Mouse (Mus musculus) limb, embryonic 12.5 days (tissue): ENCODE results near the gene Ccdc106. TPM values are rescaled to one million over a fixed set of nuclear protein-coding genes. Genes with fewer than 3 reads are reported as not detected.

Experiments
- ATAC-seq: fragments of 200-750 bp; cut with Nextera tagmentation; 2 replicates; pipeline ENCODE4 v1.8.0; 2017; ENCODE audit warnings: low read depth, moderate TSS enrichment; ENCODE audit not compliant: insufficient number of reproducible peaks, insufficient read depth, low FRiP score, low TSS enrichment
- H3K27ac ChIP-seq: fragments of 300-500 bp; sonication (generic); 2 replicates; pipeline ENCODE4 v1.5.1; 2016; ENCODE audit warnings: mild to moderate bottlenecking, moderate library complexity
- H3K27me3 ChIP-seq: fragments of 300-500 bp; sonication (generic); 2 replicates; pipeline ENCODE4 v1.6.1; 2016; ENCODE audit warnings: mild to moderate bottlenecking, moderate library complexity
- H3K36me3 ChIP-seq: fragments of 300-500 bp; sonication (generic); 2 replicates; pipeline ENCODE4 v1.6.1; 2016; ENCODE audit warnings: mild to moderate bottlenecking, moderate library complexity
- H3K4me1 ChIP-seq: fragments of 300-500 bp; sonication (generic); replicated peaks from 2 replicates; pipeline ENCODE4 v1.6.1; 2016
- H3K4me2 ChIP-seq: fragments of 300-500 bp; sonication (generic); 2 replicates; pipeline ENCODE4 v1.6.1; 2016; ENCODE audit warnings: mild to moderate bottlenecking, moderate library complexity
- H3K4me3 ChIP-seq: fragments of 300-500 bp; sonication (generic); replicated peaks from 2 replicates; pipeline ENCODE4 v1.5.1; 2016; ENCODE audit warnings: mild to moderate bottlenecking
- H3K9ac ChIP-seq: fragments of 300-500 bp; sonication (generic); replicated peaks from 2 replicates; pipeline ENCODE4 v1.6.1; 2016; ENCODE audit warnings: mild to moderate bottlenecking, moderate library complexity
- H3K9me3 ChIP-seq: fragments of 300-500 bp; sonication (generic); 2 replicates; pipeline ENCODE4 v1.6.1; 2016; ENCODE audit warnings: mild to moderate bottlenecking, moderate library complexity
- WGBS: fragments of 180-500 bp; shearing (Covaris S2); methylation state at CpG from one replicate; pipeline ENCODE4 v1.1.7; 2016; 5-methylcytosine and 5-hydroxymethylcytosine counted together
- polyA plus RNA-seq: library from polyadenylated mRNA; unstranded; fragments of >200 nt; fragmentation: Nextera tagmentation; extraction: Ambion mirVana; gene quantifications from 2 replicates; pipeline ENCODE4 v1.2.1, GENCODE M21; 2016

Ccdc106 gene
- polyA plus RNA-seq, 1 experiment from 2014 or later = 27.5 TPM

GRCm38 (mm10) chr7:5102564-5102963 lies 82.2 kb downstream of the Ccdc106 start:
- Histone ChIP-seq H3K36me3 (peaks cover 18% of the 10 kb centered on the region), H3K4me1 (no peaks in the 10 kb centered on the region), H3K27me3 (no peaks in the 10 kb centered on the region), H3K9ac (no peak overlapping the region), H3K4me2 (no peak overlapping the region), H3K27ac (no peak overlapping the region), H3K4me3 (no peak overlapping the region), H3K9me3 (no peaks in the 10 kb centered on the region)
- no peak for ATAC-seq
- 84% methylated on average over 2 of the region's 2 CpGs for WGBS

- no peaks in the 10 kb centered on the region for H3K36me3 ChIP-seq
- no peak overlapping the region for H3K27ac ChIP-seq
- 75% methylated on average over 4 of the region's 4 CpGs for WGBS
- no peak for ATAC-seq
- no peaks in the 10 kb centered on the region for H3K4me1 ChIP-seq
- H3K9ac ChIP-seq = no peak overlapping the region
- H3K27me3 ChIP-seq = no peaks in the 10 kb centered on the region
- 0 out of 2 replicates have a peak, but pooled peaks cover 3% of the 10 kb centered on the region for H3K9me3 ChIP-seq
- no peak overlapping the region for H3K4me2 ChIP-seq
- no peak overlapping the region for H3K4me3 ChIP-seq
Measured at GRCm38 (mm10) chr7:5108272-5108671, 87.9 kb downstream of the Ccdc106 start.

- no peaks in the 10 kb centered on the region for H3K27me3 ChIP-seq
- H3K36me3 ChIP-seq = no peaks in the 10 kb centered on the region
- no peaks in the 10 kb centered on the region for H3K4me1 ChIP-seq
- no peak overlapping the region for H3K9ac ChIP-seq
- WGBS = 90% methylated on average over 8 of the region's 8 CpGs
- H3K4me2 ChIP-seq = no peak overlapping the region
- ATAC-seq = no peak
- no peak overlapping the region for H3K27ac ChIP-seq
- H3K9me3 ChIP-seq = 0 out of 2 replicates have a peak, but pooled peaks cover 3% of the 10 kb centered on the region
- no peak overlapping the region for H3K4me3 ChIP-seq
Measured at GRCm38 (mm10) chr7:5109301-5109700, 88.9 kb downstream of the Ccdc106 start.

Other genes starting within 250 kb of the Ccdc106 start
- not detected in 2 replicates for gene Fam71e2, start 249.3 kb upstream of the Ccdc106 start, polyA plus RNA-seq
- gene Il11, start 237.7 kb upstream of the Ccdc106 start, polyA plus RNA-seq = not detected in 2 replicates
- gene Tmem190, start 237.6 kb upstream of the Ccdc106 start, polyA plus RNA-seq = 0.54 TPM in 1 of 2 replicates, not detected in the other
- gene Tmem238, start 230.9 kb upstream of the Ccdc106 start, polyA plus RNA-seq = 6.5 and 6.8 TPM in 2 replicates
- 396 and 399 TPM in 2 replicates for gene Rpl28, start 227.7 kb upstream of the Ccdc106 start, polyA plus RNA-seq
- 437 and 457 TPM in 2 replicates for gene Ube2s, start 208.0 kb upstream of the Ccdc106 start, polyA plus RNA-seq
- 0.12 and 0.21 TPM in 2 replicates for gene Shisa7, start 175.9 kb upstream of the Ccdc106 start, polyA plus RNA-seq
- 4.2 and 5.2 TPM in 2 replicates for gene Isoc2b, start 150.3 kb upstream of the Ccdc106 start, polyA plus RNA-seq
- gene Isoc2a, start 143.4 kb upstream of the Ccdc106 start, polyA plus RNA-seq = 0.97 and 1.3 TPM in 2 replicates
- not detected in 2 replicates for gene Gm36210, start 114.0 kb upstream of the Ccdc106 start, polyA plus RNA-seq
- gene Zfp628, start 105.3 kb upstream of the Ccdc106 start, polyA plus RNA-seq = 3.6 and 4.2 TPM in 2 replicates
- 3.1 and 4.4 TPM in 2 replicates for gene Nat14, start 98.5 kb upstream of the Ccdc106 start, polyA plus RNA-seq
- 2.5 and 3.1 TPM in 2 replicates for gene Ssc5d, start 94.8 kb upstream of the Ccdc106 start, polyA plus RNA-seq
- 0.29 and 0.51 TPM in 2 replicates for gene Sbk2, start 56.1 kb upstream of the Ccdc106 start, polyA plus RNA-seq
- gene Sbk3, start 49.4 kb upstream of the Ccdc106 start, polyA plus RNA-seq = not detected in 2 replicates
- gene Zfp579, start 24.4 kb upstream of the Ccdc106 start, polyA plus RNA-seq = 34.0 and 39.9 TPM in 2 replicates
- gene Zfp524, start 6.1 kb upstream of the Ccdc106 start, polyA plus RNA-seq = 7.1 and 7.8 TPM in 2 replicates
- 57.9 and 58.9 TPM in 2 replicates for gene Fiz1, start 5.9 kb upstream of the Ccdc106 start, polyA plus RNA-seq
- gene Gm44973, start 5.1 kb upstream of the Ccdc106 start, polyA plus RNA-seq = 1.2 TPM in 1 of 2 replicates, not detected in the other
- 7.0 and 8.1 TPM in 2 replicates for gene Zfp865, start 177 bp upstream of the Ccdc106 start, polyA plus RNA-seq
- not detected in 2 replicates for gene 4632433K11Rik, start 13.6 kb downstream of the Ccdc106 start, polyA plus RNA-seq
- 4.7 and 5.2 TPM in 2 replicates for gene Zfp784, start 17.9 kb downstream of the Ccdc106 start, polyA plus RNA-seq
- gene Zfp580, start 31.0 kb downstream of the Ccdc106 start, polyA plus RNA-seq = 29.3 and 39.6 TPM in 2 replicates
- 171 and 175 TPM in 2 replicates for gene U2af2, start 41.6 kb downstream of the Ccdc106 start, polyA plus RNA-seq
- 62.8 and 67.3 TPM in 2 replicates for gene Epn1, start 59.7 kb downstream of the Ccdc106 start, polyA plus RNA-seq
- gene Rfpl4, start 96.4 kb downstream of the Ccdc106 start, polyA plus RNA-seq = 0.14 TPM in 1 of 2 replicates, not detected in the other
- gene Rasl2-9, start 105.4 kb downstream of the Ccdc106 start, polyA plus RNA-seq = 0.34 TPM in 1 of 2 replicates, not detected in the other
- not detected in 2 replicates for gene Vmn1r55, start 129.1 kb downstream of the Ccdc106 start, polyA plus RNA-seq
- not detected in 2 replicates for gene Vmn1r56, start 176.2 kb downstream of the Ccdc106 start, polyA plus RNA-seq
- not detected in 2 replicates for gene Vmn1r57, start 197.9 kb downstream of the Ccdc106 start, polyA plus RNA-seq